Mouse (Mus musculus): Measurements from ENCODE around the gene Zfp976.
"Not testable (repeated sequence)": the region's sequence is repeated elsewhere in the genome, so short reads cannot be mapped to it uniquely, and the experiment has no call there.

The Zfp976 gene

GRCm38 (mm10) chr7:42642152-42643115 is at the start of gene Zfp976:
Gene Zfp976 (minus strand): TSS chr7:42642588.
- DNase-seq (ENCODE audit: low spot score): peak; percentile 68

DNA sequence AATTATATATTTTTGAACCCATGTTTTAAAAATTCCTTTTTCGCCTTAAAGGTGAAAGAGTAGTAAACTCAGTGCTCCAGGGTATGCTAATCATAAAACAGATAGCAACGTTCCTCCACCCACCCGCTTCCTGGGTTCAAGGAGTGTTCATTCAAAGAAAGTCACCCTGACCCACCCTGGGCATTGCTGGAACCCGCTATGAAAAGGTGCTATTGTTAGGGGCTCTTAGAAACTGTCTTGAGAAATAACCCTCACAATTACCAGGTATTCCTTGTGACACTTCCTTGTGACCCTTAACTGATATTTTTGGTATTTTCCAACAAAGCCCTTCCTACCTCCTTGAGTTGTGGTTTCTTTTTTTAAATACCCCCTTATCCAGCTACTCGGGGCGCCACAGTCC is 37.7 kb upstream of the Zfp976 start:
- DNase-seq (ENCODE audit: low spot score): not testable (repeated sequence)

GRCm38 (mm10) chr7:42679646-42680045 is 37.3 kb upstream of the Zfp976 start:
- not testable (repeated sequence) for DNase-seq (ENCODE audit: low spot score)

- not testable (repeated sequence) for DNase-seq (ENCODE audit: low spot score)
Measured at GRCm38 (mm10) chr7:42660140-42660539, 17.8 kb upstream of the Zfp976 start.

GRCm38 (mm10) chr7:42655211-42655610 is 12.8 kb upstream of the Zfp976 start:
- not testable (repeated sequence) for DNase-seq (ENCODE audit: low spot score)

DNA sequence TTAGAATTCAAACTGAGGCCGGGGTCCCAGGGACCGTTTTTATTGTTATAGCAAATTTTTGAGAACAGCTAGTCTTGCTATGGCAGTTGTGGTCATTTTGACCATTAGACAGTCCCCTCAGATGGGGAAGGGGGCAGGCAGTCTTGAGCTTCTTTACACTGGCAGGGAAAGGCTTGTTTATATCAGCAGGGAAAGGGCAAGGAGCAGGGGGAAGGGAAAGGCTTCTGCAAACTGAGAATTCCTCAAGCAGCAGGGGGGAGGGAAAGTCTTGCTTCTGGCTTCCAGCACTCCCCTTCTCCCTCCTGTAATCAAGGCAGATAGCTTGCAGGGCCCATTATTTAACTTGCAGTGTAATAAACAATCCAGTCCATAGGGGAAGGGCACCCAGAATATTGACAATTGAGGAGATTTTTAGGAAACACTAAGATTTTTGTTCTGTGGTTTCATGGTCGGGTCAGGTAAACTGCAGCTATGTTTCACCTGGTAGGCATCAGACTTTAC is 782 bp upstream of the Zfp976 start:
- not testable (repeated sequence) for DNase-seq (ENCODE audit: low spot score)

DNA sequence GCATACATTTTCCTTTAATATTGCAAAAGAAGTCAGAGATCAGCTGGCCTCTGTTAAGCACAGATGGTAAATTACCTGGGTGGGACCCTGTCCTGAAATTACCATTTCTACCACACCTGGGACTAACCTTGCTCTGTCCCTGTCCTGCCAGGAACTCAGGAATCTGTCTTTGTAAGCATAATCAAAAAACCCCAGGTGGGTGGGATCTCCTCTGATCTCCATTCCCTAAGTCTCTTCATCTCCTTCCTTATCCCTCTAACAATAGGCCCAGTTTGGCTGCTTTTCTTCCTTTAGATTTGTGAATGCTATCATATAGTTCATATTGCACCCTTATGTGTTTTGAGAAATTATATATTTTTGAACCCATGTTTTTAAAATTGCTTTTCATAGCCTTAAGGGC is 11.4 kb downstream of the Zfp976 start:
- DNase-seq (ENCODE audit: low spot score): not testable (repeated sequence)

- not testable (repeated sequence) for DNase-seq (ENCODE audit: low spot score)
Measured at GRCm38 (mm10) chr7:42595666-42596065, 46.7 kb downstream of the Zfp976 start.

DNA sequence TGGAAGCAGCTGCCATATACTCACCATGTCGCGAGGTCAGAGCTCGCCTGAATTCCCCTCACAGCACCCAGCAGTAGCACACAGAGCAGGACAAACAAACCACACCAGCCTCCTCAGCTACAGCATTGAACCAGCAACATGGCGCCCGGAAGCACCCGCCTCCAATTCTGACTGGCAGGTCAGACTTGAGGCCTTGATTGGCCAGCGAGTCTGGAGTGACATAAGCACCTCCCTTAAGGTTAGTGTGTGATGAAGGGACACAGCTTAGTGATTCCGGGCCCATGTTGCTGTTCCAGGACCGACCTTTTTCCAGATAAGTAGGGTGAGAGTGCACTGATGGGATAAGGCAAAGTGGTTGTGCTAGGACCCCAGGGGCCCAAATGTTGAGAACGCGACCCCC is 50.0 kb downstream of the Zfp976 start, which contains the start of gene Zfp977:
Gene Zfp977, minus strand, starts transcription at position 135 of the 400 bp plus-strand sequence.
- DNase-seq (ENCODE audit: low spot score): not testable (repeated sequence)

GRCm38 (mm10) chr7:42591311-42591710 is 51.1 kb downstream of the Zfp976 start:
- not testable (repeated sequence) for DNase-seq (ENCODE audit: low spot score)

GRCm38 (mm10) chr7:42578488-42578887 is 63.9 kb downstream of the Zfp976 start, which contains the start of gene Gm21028:
Gene Gm21028 (minus strand): TSS chr7:42578588.
- no peak for DNase-seq (ENCODE audit: low spot score)

Data from layer of hippocampus, adult 11-12 months (tissue).